Mouse (Mus musculus) left cerebral cortex, adult 9 months (tissue): ENCODE data around the gene Fat3.

Experiments used
- DNase-seq, 2 experiments: peaks; one replicate each; pipeline ENCODE4 v3.0.0; 2022; ENCODE audit warnings: low spot score in 2 of 2

Gene Fat3

GRCm38 (mm10) chr9:16439941-16440340 lies 61.1 kb downstream of the Fat3 start:
- DNase-seq: no peak

GRCm38 (mm10) chr9:16437805-16438204 lies 63.3 kb downstream of the Fat3 start:
- DNase-seq: no peak

GRCm38 (mm10) chr9:16428589-16428988 lies 72.5 kb downstream of the Fat3 start:
- DNase-seq: no peak

- DNase-seq: no peak
These were observed 78.4 kb downstream of the Fat3 start for GRCm38 (mm10) chr9:16422707-16423106.

- no peak for DNase-seq
These were observed 98.3 kb downstream of the Fat3 start for GRCm38 (mm10) chr9:16402815-16403214.

GRCm38 (mm10) chr9:16398734-16399686 lies 102.1 kb downstream of the Fat3 start:
- DNase-seq: peak in 1 of 2 experiments; percentile 31

GRCm38 (mm10) chr9:16389141-16389540 lies 111.9 kb downstream of the Fat3 start:
- no peak for DNase-seq

- DNase-seq: no peak
These were observed 113.6 kb downstream of the Fat3 start for GRCm38 (mm10) chr9:16387527-16387926.

- DNase-seq: no peak
These were observed 137.4 kb downstream of the Fat3 start for GRCm38 (mm10) chr9:16363713-16364112.

- no peak for DNase-seq
These were observed 139.3 kb downstream of the Fat3 start for GRCm38 (mm10) chr9:16361811-16362210.

GRCm38 (mm10) chr9:16356636-16357035 lies 144.4 kb downstream of the Fat3 start:
- DNase-seq: no peak

- no peak for DNase-seq
These were observed 146.2 kb downstream of the Fat3 start for GRCm38 (mm10) chr9:16354906-16355305.

- no peak for DNase-seq
These were observed 147.9 kb downstream of the Fat3 start for GRCm38 (mm10) chr9:16353049-16353724.

GRCm38 (mm10) chr9:16352486-16353048 lies 148.5 kb downstream of the Fat3 start:
- DNase-seq: no peak

GRCm38 (mm10) chr9:16344902-16345855 lies 155.9 kb downstream of the Fat3 start:
- DNase-seq: peak; percentile 23 to 62

- no peak for DNase-seq
These were observed 157.9 kb downstream of the Fat3 start for GRCm38 (mm10) chr9:16343191-16343590.

- no peak for DNase-seq
These were observed 158.5 kb downstream of the Fat3 start for GRCm38 (mm10) chr9:16342577-16342976.

- DNase-seq: no peak
These were observed 170.6 kb downstream of the Fat3 start for GRCm38 (mm10) chr9:16330290-16330984.

GRCm38 (mm10) chr9:16318957-16319356 lies 182.1 kb downstream of the Fat3 start:
- DNase-seq: no peak

GRCm38 (mm10) chr9:16312599-16313197 lies 188.4 kb downstream of the Fat3 start:
- DNase-seq: no peak
